Mouse (Mus musculus) forebrain, embryonic 10.5 days (tissue): Measurements from ENCODE around the gene B4galnt4. TPM values are rescaled to one million over a fixed set of nuclear protein-coding genes. Genes with fewer than 3 reads are reported as not detected.
A peak's percentile ranks its signal among the peaks of the same experiment; 100 is the strongest.
"Not testable (repeated sequence)": the region's sequence is repeated elsewhere in the genome, so short reads cannot be mapped to it uniquely, and the experiment has no call there.

Source experiments
- DNase-seq: peaks from one replicate; pipeline ENCODE4 v3.0.0-alpha.2; 2017; ENCODE audit warnings: low spot score; ENCODE audit errors: extremely low spot score
- H3K27ac ChIP-seq: fragments of 300-500 bp; sonication (generic); 2 replicates; pipeline ENCODE4 v1.5.1; 2016; ENCODE audit warnings: mild to moderate bottlenecking
- H3K27me3 ChIP-seq: fragments of 300-500 bp; sonication (generic); 2 replicates; pipeline ENCODE4 v1.6.1; 2016; ENCODE audit warnings: mild to moderate bottlenecking; ENCODE audit not compliant: poor library complexity, severe bottlenecking
- H3K36me3 ChIP-seq: fragments of 300-500 bp; sonication (generic); replicated peaks from 2 replicates; pipeline ENCODE4 v1.6.1; 2016; ENCODE audit warnings: mild to moderate bottlenecking, moderate library complexity
- H3K4me1 ChIP-seq: fragments of 300-500 bp; sonication (generic); 2 replicates; pipeline ENCODE4 v1.6.1; 2016
- H3K4me3 ChIP-seq: fragments of 300-500 bp; sonication (generic); 2 replicates; pipeline ENCODE4 v1.5.1; 2016; ENCODE audit warnings: mild to moderate bottlenecking, moderate library complexity
- H3K9me3 ChIP-seq: fragments of 300-500 bp; sonication (generic); 2 replicates; pipeline ENCODE4 v1.6.1; 2016; ENCODE audit warnings: mild to moderate bottlenecking, moderate library complexity
- WGBS: fragments of 180-500 bp; shearing (Covaris S2); methylation state at CpG from one replicate; pipeline ENCODE4 v1.1.7; 2016; 5-methylcytosine and 5-hydroxymethylcytosine counted together
- polyA plus RNA-seq: library from polyadenylated mRNA; unstranded; fragments of >200 nt; fragmentation: Nextera tagmentation; extraction: Ambion mirVana; gene quantifications from 2 replicates; pipeline ENCODE4 v1.2.1, GENCODE M21; 2016

B4galnt4 gene
- polyA plus RNA-seq, 1 experiment from 2014 or later = 24.6 TPM

DNA sequence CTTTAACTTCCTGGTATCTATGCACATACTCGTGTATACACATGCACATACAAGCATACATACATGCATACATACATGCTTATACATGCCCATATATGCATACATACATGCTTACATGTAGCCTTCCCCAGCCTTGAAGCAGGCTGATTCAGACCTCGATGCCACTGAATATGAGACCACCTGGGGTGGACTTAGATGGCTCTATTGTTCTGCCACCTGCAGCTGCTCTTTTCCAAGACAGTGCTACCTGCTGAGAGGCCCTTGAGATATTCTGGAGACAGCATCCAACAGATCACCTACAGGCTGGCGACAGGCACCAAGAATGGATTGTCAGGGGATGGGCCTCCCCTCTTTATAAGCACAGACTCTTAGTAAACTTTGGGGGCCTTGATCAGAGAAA, 30.5 kb upstream of the B4galnt4 start:
- no peak for DNase-seq
- Histone ChIP-seq H3K27me3 (no peaks in the 10 kb centered on the region), H3K36me3 (no peaks in the 10 kb centered on the region), H3K4me1 (peaks cover 28% of the 10 kb centered on the region), H3K4me3 (no peak overlapping the region), H3K9me3 (no peaks in the 10 kb centered on the region), H3K27ac (no peak overlapping the region)
- 45% methylated on average over 3 of the region's 3 CpGs for whole genome bisulfite sequencing

DNA sequence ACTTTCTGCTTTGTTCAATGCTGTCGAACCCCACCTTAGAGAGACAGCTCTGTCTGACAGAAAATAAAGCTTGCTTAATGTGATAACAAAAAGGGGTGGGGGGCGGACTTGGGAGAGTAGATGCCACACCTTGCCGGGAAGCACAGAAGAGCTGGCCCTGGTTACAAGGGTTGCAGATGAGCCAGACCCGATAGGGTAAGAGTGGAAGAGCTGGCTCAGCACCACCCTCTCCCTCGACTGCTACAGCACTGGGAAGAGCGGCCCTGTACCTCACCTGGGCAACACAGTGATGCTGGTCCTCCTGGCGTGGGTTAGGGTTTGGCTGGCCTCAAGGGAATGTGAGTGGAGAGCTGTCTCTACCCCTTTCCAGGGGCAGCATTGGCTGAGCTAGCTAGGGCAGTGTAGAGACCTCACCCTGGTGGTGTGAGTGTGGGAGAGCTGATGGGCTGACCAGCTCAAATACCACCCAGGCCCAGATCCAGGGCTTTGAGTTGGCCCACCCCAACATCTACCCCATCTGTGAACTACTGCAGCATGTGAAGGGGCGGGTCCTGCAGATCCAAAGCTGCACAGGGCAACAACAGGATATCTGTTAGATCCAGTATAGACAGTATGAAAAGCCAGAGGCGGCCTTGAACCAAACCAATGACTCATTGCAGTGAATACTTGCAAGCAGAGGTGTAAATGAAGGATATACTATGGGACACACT, 28.3 kb upstream of the B4galnt4 start:
- H3K27ac ChIP-seq = no peak overlapping the region
- no peaks in the 10 kb centered on the region for H3K36me3 ChIP-seq
- H3K27me3 ChIP-seq = no peaks in the 10 kb centered on the region
- H3K4me1 ChIP-seq = peaks cover 10% of the 10 kb centered on the region; the same call in 1 of the 2 replicates
- WGBS = 80% methylated on average over 9 of the region's 9 CpGs
- no peaks in the 10 kb centered on the region for H3K9me3 ChIP-seq
- no peak overlapping the region for H3K4me3 ChIP-seq
- DNase-seq = no peak

DNA sequence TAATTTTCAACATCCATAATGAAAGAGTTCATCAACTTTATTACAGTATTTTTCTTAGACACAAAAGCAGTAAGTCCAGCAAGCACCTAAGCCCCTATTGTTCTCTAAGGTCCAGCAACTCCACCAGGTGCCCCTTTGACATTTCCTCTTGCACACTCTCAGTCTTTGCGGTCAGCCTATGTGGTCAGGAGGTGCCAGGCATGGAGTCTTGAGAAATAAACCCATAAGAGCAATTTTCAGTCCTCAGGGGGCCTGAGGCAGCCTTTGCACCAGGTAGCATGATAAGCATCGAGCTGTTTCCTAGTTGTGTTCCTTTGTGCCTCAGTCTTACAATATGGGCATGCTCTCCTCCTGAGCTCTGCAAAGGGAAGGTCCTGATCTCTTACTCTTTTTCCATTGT, 24.3 kb upstream of the B4galnt4 start:
- H3K4me3 ChIP-seq, H3K36me3 ChIP-seq, H3K27ac ChIP-seq, H3K4me1 ChIP-seq, H3K27me3 ChIP-seq, DNase-seq, H3K9me3 ChIP-seq: not testable (repeated sequence)
- 90% methylated on average over 1 of the region's 2 CpGs for WGBS

DNA sequence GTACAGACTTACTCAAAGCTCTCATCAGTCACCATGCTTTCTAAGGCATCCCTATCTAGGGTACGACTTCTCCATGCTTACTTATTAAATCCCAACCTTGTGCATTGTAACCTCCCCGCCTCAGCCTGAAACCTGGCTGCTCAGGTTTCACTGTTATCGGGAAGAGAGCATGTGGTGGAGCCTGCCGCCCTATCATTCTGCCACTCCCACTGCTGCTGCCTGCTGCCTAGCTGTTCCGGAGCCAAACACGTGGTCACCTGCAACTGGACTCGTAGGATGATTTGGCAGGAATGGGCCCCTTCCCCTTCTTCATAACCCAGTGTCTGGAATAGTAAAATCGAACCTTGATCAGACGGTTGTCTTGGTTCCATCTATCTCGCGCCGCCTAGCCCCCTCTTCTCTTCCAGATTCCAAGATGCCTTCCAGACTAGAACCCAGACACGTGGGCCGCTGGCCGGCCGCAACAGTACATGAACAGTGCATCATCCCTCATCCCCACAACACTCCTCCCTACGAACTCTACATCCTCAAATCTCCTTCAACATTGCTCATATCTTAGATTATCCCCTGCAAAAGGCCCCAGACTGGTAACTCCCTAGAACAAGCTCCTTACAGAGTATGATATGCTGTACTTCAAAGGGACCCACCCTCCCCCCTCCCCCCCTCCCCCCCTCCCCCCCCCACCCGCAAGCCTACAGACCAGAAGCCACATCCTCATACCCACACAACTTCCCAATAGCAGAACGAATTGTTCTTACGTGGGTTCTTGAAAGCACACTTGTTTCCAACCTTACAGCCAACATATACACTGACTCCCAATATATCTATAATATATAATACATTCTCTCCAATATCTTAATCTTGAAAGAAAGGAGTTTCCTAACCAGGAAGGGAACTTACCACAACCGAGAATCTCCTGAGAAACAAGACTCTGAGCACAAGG, 22.5 kb upstream of the B4galnt4 start:
- 84% methylated on average over 20 of the region's 21 CpGs for WGBS
- no peak for DNase-seq

DNA sequence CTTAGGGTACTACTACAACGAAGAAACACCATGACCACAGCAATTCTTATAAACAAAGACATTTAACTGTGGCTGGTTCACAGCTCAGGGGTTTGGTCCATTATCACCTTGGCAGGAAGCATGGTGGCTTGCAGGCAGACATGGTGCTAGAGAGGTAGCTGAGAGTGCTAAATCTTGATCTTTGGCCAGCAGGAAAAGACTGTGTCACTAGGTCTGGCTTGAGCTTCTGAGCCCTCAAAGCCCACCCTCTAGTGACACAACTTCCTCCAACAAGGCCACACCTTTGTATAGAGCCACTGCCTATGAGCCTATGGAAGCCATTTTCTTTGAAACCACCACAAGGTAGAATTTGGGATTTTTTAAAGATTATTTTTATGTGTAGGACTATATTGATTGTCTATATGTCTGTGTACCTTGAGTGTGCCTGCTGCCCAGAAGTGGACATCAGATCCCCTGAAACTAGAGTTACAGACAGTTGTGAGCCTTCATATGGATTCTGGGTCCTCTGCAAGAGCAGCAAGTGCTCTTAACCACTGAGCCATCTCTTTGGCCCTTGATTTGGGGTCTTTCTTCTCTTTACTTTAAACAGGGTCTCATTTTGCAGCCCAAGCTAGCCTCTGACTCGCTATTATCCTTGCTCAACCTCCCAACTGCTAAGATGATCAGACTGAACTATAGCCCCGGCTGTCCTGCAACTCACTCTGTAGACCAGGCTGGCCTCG, 21.4 kb upstream of the B4galnt4 start:
- Histone ChIP-seq H3K4me1 (0 out of 2 replicates have a peak, but pooled peaks cover 8% of the 10 kb centered on the region), H3K27ac (no peak overlapping the region), H3K27me3 (no peaks in the 10 kb centered on the region), H3K4me3 (no peak overlapping the region), H3K36me3 (no peaks in the 10 kb centered on the region), H3K9me3 (no peaks in the 10 kb centered on the region; the same call in 1 of the 2 replicates)
- DNase-seq = no peak
- WGBS = 92% methylated on average over 4 of the region's 4 CpGs

More for the DNA sequence above, 22.5 kb upstream of the B4galnt4 start:
- Histone ChIP-seq H3K4me1 (0 out of 2 replicates have a peak, but pooled peaks cover 10% of the 10 kb centered on the region), H3K9me3 (no peaks in the 10 kb centered on the region; the same call in 1 of the 2 replicates), H3K4me3 (no peak overlapping the region), H3K27me3 (no peaks in the 10 kb centered on the region), H3K36me3 (no peaks in the 10 kb centered on the region), H3K27ac (no peak overlapping the region)

- no peaks in the 10 kb centered on the region for H3K36me3 ChIP-seq
- 0 out of 2 replicates have a peak, but pooled peaks cover 8% of the 10 kb centered on the region for H3K4me1 ChIP-seq
- no peak for DNase-seq
- no peak overlapping the region for H3K27ac ChIP-seq
- 54% methylated on average over 6 of the region's 9 CpGs for WGBS
- no peak overlapping the region for H3K4me3 ChIP-seq
- H3K9me3 ChIP-seq = no peaks in the 10 kb centered on the region; the same call in 1 of the 2 replicates
- no peaks in the 10 kb centered on the region for H3K27me3 ChIP-seq
Measured at GRCm38 (mm10) chr7:141040867-141041606, 19.9 kb upstream of the B4galnt4 start.

- DNase-seq = no peak
- Histone ChIP-seq H3K4me3 (no peak overlapping the region), H3K36me3 (no peaks in the 10 kb centered on the region), H3K9me3 (no peaks in the 10 kb centered on the region; the same call in 1 of the 2 replicates), H3K27me3 (peaks cover 3% of the 10 kb centered on the region), H3K27ac (no peak overlapping the region; the same call in 1 of the 2 replicates), H3K4me1 (0 out of 2 replicates have a peak, but pooled peaks cover 8% of the 10 kb centered on the region)
- 51% methylated on average over 5 of the region's 5 CpGs for WGBS
Measured at GRCm38 (mm10) chr7:141041661-141042060, 19.2 kb upstream of the B4galnt4 start.

DNA sequence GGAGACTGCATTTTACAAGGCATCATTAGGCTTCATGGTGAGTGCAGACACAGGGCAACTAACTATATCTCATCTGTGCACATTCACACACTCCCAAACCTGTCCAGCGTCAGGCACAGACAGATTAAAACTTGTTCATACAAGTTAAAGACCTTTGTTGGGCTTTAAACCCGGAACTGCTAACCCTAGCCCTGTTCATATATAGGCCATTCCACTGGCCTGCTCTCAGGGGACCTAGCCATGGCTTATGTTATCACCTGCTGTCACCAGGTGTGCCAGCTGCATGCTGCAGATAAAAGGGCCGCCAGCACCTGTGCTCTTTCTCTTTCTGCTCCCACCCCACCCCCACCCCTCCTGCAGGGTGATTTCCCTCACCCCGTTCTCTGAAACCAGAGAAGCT, 18.4 kb upstream of the B4galnt4 start:
- no peaks in the 10 kb centered on the region for H3K36me3 ChIP-seq
- H3K4me3 ChIP-seq = no peak overlapping the region
- WGBS = 49% methylated on average over 4 of the region's 4 CpGs
- H3K4me1 ChIP-seq = peaks cover 16% of the 10 kb centered on the region
- no peak for DNase-seq
- no peak overlapping the region for H3K27ac ChIP-seq
- H3K9me3 ChIP-seq = no peaks in the 10 kb centered on the region; the same call in 1 of the 2 replicates
- peaks cover 11% of the 10 kb centered on the region for H3K27me3 ChIP-seq

DNA sequence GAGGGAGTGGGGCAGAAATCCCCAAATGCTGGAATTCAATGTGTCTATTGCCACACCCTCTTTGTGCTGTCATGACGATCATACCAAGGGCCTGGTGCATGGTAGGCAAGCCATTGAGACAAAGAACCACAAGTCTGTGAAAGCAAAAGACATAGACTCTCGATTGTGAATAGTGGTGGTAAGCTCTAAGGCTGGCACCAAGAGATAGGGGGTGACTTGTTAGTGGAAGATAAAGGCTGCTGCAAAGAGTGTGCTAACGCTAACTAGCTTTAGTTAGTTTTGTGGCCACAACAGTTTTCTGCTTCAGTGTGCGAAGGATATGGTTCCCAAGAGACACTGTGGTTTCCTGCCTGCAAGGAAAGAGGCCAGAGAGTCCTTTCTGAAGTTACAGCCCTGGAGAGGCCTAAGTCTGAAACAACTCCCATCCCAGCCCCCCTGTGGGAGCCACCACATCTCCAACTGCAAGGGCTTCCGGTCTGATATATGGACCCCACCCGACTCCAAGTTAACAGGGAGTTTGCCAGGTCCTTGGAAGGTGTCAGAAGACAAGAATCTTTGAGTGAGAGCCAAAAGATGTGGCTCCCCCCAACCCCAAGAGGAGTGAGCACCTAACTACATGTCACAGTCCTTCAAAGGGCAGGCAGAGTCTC, 13.8 kb upstream of the B4galnt4 start:
- 78% methylated on average over 6 of the region's 6 CpGs for WGBS
- Histone ChIP-seq H3K36me3 (no peaks in the 10 kb centered on the region), H3K4me1 (peaks cover 21% of the 10 kb centered on the region), H3K27ac (peak overlapping the region; percentile 48; the same call in 1 of the 2 replicates), H3K4me3 (peak overlapping the region; percentile 47), H3K27me3 (peaks cover 11% of the 10 kb centered on the region), H3K9me3 (no peaks in the 10 kb centered on the region)
- DNase-seq = no peak

- DNase-seq = peak; percentile 46
- H3K27me3 ChIP-seq = peaks cover 11% of the 10 kb centered on the region
- 8% methylated on average over 16 of the region's 19 CpGs for WGBS
- H3K4me3 ChIP-seq = peak overlapping the region; percentile 47
- no peaks in the 10 kb centered on the region for H3K9me3 ChIP-seq
- peaks cover 21% of the 10 kb centered on the region for H3K4me1 ChIP-seq
- H3K36me3 ChIP-seq = no peaks in the 10 kb centered on the region
- H3K27ac ChIP-seq = peak overlapping the region; percentile 48
Measured at GRCm38 (mm10) chr7:141047581-141048225, 13.2 kb upstream of the B4galnt4 start.
